In genomic region chr15:98952751-98953400, GRCm38 (mm10) we compare ENCODE assay signal across 1 mouse cellular context.
TF ChIP-seq lines count a peak whose summit lies in the region.

No protein-coding gene starts in this region.

TF ChIP-seq in CH12.LX, 34 proteins besides CTCF, POLR2A, EP300 and RAD21 (continued from another document):
- no peak for TF ChIP-seq USF1 (IDR thresholded peaks at IDR 0.05; ENCODE audit: low read depth, low read length)
- 0 out of 2 replicates have a peak, but pooled peaks have one; percentile 19 for TF ChIP-seq TBP (conservative IDR thresholded peaks at IDR 0.05; ENCODE audit: low read depth, low read length)
- no peak for TF ChIP-seq ZKSCAN1 (IDR thresholded peaks at IDR 0.05; ENCODE audit: borderline replicate concordance, low read depth, low read length)
- TF ChIP-seq CHD2 (IDR thresholded peaks at IDR 0.05; ENCODE audit: low read length), result peak; percentile 60
- no peak for TF ChIP-seq JUN (IDR thresholded peaks at IDR 0.05; ENCODE audit: insufficient read depth, low read depth, low read length)
- no peak for TF ChIP-seq TCF12 (IDR thresholded peaks at IDR 0.05; ENCODE audit: low read depth, low read length)
- TF ChIP-seq MAFK (IDR thresholded peaks at IDR 0.05; ENCODE audit: insufficient replicate concordance, low read length), result no peak
- no peak for TF ChIP-seq RCOR1 (conservative IDR thresholded peaks at IDR 0.05; ENCODE audit: low read depth, low read length)
- TF ChIP-seq ETS1 (conservative IDR thresholded peaks at IDR 0.05; ENCODE audit: low read depth, low read length), result peak; percentile 4; the same call in 1 of the 2 replicates
- TF ChIP-seq NELFE (IDR thresholded peaks at IDR 0.05; ENCODE audit: low read depth, low read length), result no peak
- no peak for TF ChIP-seq GABPA (IDR thresholded peaks at IDR 0.05; ENCODE audit: insufficient replicate concordance, low read depth, low read length)
- TF ChIP-seq ZMIZ1 (IDR thresholded peaks at IDR 0.05; ENCODE audit: low read depth, low read length), result no peak
- TF ChIP-seq MEF2A (IDR thresholded peaks at IDR 0.05; ENCODE audit: borderline replicate concordance, low read depth, low read length), result no peak
- no peak for TF ChIP-seq MAX (IDR thresholded peaks at IDR 0.05; ENCODE audit: low read length)
- TF ChIP-seq PAX5 (IDR thresholded peaks at IDR 0.05; ENCODE audit: low read length), result no peak
- TF ChIP-seq MYC (IDR thresholded peaks at IDR 0.05; ENCODE audit: low read depth, low read length), result 0 out of 2 replicates have a peak, but pooled peaks have one; percentile 10
- peak; percentile 50; the same call in 1 of the 2 replicates for TF ChIP-seq NRF1 (IDR thresholded peaks at IDR 0.05; ENCODE audit: low read depth, low read length)
- peak; percentile 93 for TF ChIP-seq SIN3A (IDR thresholded peaks at IDR 0.05; ENCODE audit: low read length)
TF ChIP-seq in CH12.LX: peak in this region for 13.
